Mouse (Mus musculus) stomach, postnatal 0 days (tissue): ENCODE data around the gene Zg16. TPM values are rescaled to one million over a fixed set of nuclear protein-coding genes. Genes with fewer than 3 reads are reported as not detected.
A peak's percentile ranks its signal among the peaks of the same experiment; 100 is the strongest.

Source experiments
- ATAC-seq: fragments of 200-750 bp; cut with Nextera tagmentation; 2 replicates; pipeline ENCODE4 v1.8.0; 2017; ENCODE audit not compliant: low FRiP score, low TSS enrichment
- DNase-seq: peaks from one replicate; pipeline ENCODE4 v3.0.0-alpha.2; 2016; ENCODE audit warnings: low spot score
- H3K27ac ChIP-seq: fragments of 300-500 bp; sonication (generic); replicated peaks from 2 replicates; pipeline ENCODE4 v1.5.1; 2014; ENCODE audit warnings: mild to moderate bottlenecking, control low read depth
- H3K27me3 ChIP-seq: fragments of 300-500 bp; sonication (generic); 2 replicates; pipeline ENCODE4 v1.6.1; 2014; ENCODE audit warnings: low read length; ENCODE audit not compliant: control insufficient read depth, insufficient read depth
- H3K36me3 ChIP-seq: fragments of 300-500 bp; sonication (generic); 2 replicates; pipeline ENCODE4 v1.6.1; 2014; ENCODE audit warnings: low read length, mixed read lengths; ENCODE audit not compliant: control insufficient read depth, insufficient read depth
- H3K4me1 ChIP-seq: fragments of 300-500 bp; sonication (generic); replicated peaks from 2 replicates; pipeline ENCODE4 v1.6.1; 2014; ENCODE audit warnings: antibody characterized with exemption; ENCODE audit not compliant: control insufficient read depth, insufficient read depth
- H3K4me2 ChIP-seq: fragments of 300-500 bp; sonication (generic); replicated peaks from 2 replicates; pipeline ENCODE4 v1.6.1; 2014; ENCODE audit warnings: low read depth, mild to moderate bottlenecking, control low read depth, moderate library complexity
- H3K4me3 ChIP-seq: fragments of 300-500 bp; sonication (generic); 2 replicates; pipeline ENCODE4 v1.5.1; 2014; ENCODE audit warnings: low read depth, low read length, control low read depth
- H3K9ac ChIP-seq: fragments of 300-500 bp; sonication (generic); 2 replicates; pipeline ENCODE4 v1.6.1; 2014; ENCODE audit warnings: mild to moderate bottlenecking, low read length, control low read depth, mixed read lengths
- H3K9me3 ChIP-seq: fragments of 300-500 bp; sonication (generic); 2 replicates; pipeline ENCODE4 v1.6.1; 2016; ENCODE audit warnings: low read length; ENCODE audit not compliant: control insufficient read depth
- CTCF ChIP-seq: IDR thresholded peaks from 2 replicates; pipeline ENCODE4 v1.5.1; 2016; ENCODE audit warnings: antibody characterized with exemption, low read depth, mild to moderate bottlenecking, moderate library complexity
- EP300 ChIP-seq: optimal IDR thresholded peaks from 2 replicates; pipeline ENCODE3; 2016; ENCODE audit warnings: antibody characterized with exemption
- WGBS: fragments of 180-500 bp; shearing (Covaris S2); extraction: QIAGEN DNeasy Blood & Tissue Kit; methylation state at CpG from one replicate; pipeline ENCODE4 v1.1.7; 2014; 5-methylcytosine and 5-hydroxymethylcytosine counted together
- polyA plus RNA-seq: library from polyadenylated mRNA; unstranded; fragments of >200 nt; fragmentation: Nextera tagmentation; extraction: Ambion mirVana; gene quantifications from 2 replicates; pipeline ENCODE4 v1.2.1, GENCODE M21; 2015

Gene Zg16
- polyA plus RNA-seq, 1 experiment from 2014 or later, result 1.8 TPM

GRCm38 (mm10) chr7:127101451-127102016, 14.4 kb upstream of the Zg16 start:
- Histone ChIP-seq H3K4me2 (no peak overlapping the region), H3K27me3 (no peaks in the 10 kb centered on the region), H3K4me3 (no peak overlapping the region), H3K4me1 (no peaks in the 10 kb centered on the region), H3K36me3 (no peaks in the 10 kb centered on the region), H3K9ac (no peak overlapping the region), H3K27ac (no peak overlapping the region), H3K9me3 (no peaks in the 10 kb centered on the region)
- 13% methylated on average over 2 of the region's 2 CpGs for WGBS
- ATAC-seq, result no peak
- TF ChIP-seq EP300, result no peak
- peak; percentile 41 for TF ChIP-seq CTCF
- no peak for DNase-seq

GRCm38 (mm10) chr7:127099528-127099927, 12.4 kb upstream of the Zg16 start:
- no peak for TF ChIP-seq CTCF
- no peak for TF ChIP-seq EP300
- H3K4me3 ChIP-seq, result no peak overlapping the region
- no peak for ATAC-seq
- H3K9ac ChIP-seq, result no peak overlapping the region
- DNase-seq, result no peak
- H3K4me2 ChIP-seq, result no peak overlapping the region
- H3K4me1 ChIP-seq, result no peaks in the 10 kb centered on the region
- no peak overlapping the region for H3K27ac ChIP-seq
- WGBS, result 81% methylated on average over 4 of the region's 4 CpGs
- no peaks in the 10 kb centered on the region for H3K27me3 ChIP-seq
- no peaks in the 10 kb centered on the region for H3K36me3 ChIP-seq
- H3K9me3 ChIP-seq, result no peaks in the 10 kb centered on the region

- Histone ChIP-seq H3K9ac (no peak overlapping the region), H3K27ac (no peak overlapping the region), H3K27me3 (no peaks in the 10 kb centered on the region), H3K4me3 (no peak overlapping the region), H3K36me3 (no peaks in the 10 kb centered on the region), H3K4me1 (no peaks in the 10 kb centered on the region), H3K9me3 (no peaks in the 10 kb centered on the region), H3K4me2 (no peak overlapping the region)
- DNase-seq (no peak), ATAC-seq (no peak)
- TF ChIP-seq EP300 (no peak), CTCF (no peak)
- 91% methylated on average over 4 of the region's 4 CpGs for WGBS
Measured at GRCm38 (mm10) chr7:127098950-127099349, 11.8 kb upstream of the Zg16 start.

- no peak overlapping the region for H3K27ac ChIP-seq
- H3K9ac ChIP-seq, result no peak overlapping the region
- ATAC-seq, result no peak
- 84% methylated on average over 5 of the region's 5 CpGs for WGBS
- H3K9me3 ChIP-seq, result no peaks in the 10 kb centered on the region
- no peak for DNase-seq
- no peaks in the 10 kb centered on the region for H3K4me1 ChIP-seq
- H3K4me2 ChIP-seq, result no peak overlapping the region
- H3K27me3 ChIP-seq, result no peaks in the 10 kb centered on the region
- no peak overlapping the region for H3K4me3 ChIP-seq
- H3K36me3 ChIP-seq, result no peaks in the 10 kb centered on the region
- no peak for TF ChIP-seq CTCF
- TF ChIP-seq EP300, result no peak
Measured at GRCm38 (mm10) chr7:127098521-127098920, 11.4 kb upstream of the Zg16 start.

- no peak for TF ChIP-seq CTCF
- TF ChIP-seq EP300, result no peak
- H3K4me3 ChIP-seq, result no peak overlapping the region
Measured at GRCm38 (mm10) chr7:127096456-127096855, 9.3 kb upstream of the Zg16 start.

GRCm38 (mm10) chr7:127093914-127094313, 6.8 kb upstream of the Zg16 start:
- no peak for DNase-seq
- TF ChIP-seq CTCF, result no peak
- TF ChIP-seq EP300, result no peak
- no peak overlapping the region for H3K4me2 ChIP-seq
- H3K36me3 ChIP-seq, result no peaks in the 10 kb centered on the region
- H3K27me3 ChIP-seq, result no peaks in the 10 kb centered on the region
- no peak for ATAC-seq
- no peak overlapping the region for H3K27ac ChIP-seq
- H3K4me3 ChIP-seq, result no peak overlapping the region
- H3K9ac ChIP-seq, result no peak overlapping the region
- H3K4me1 ChIP-seq, result no peaks in the 10 kb centered on the region
- no peaks in the 10 kb centered on the region for H3K9me3 ChIP-seq
- 43% methylated on average over 3 of the region's 3 CpGs for WGBS

More at GRCm38 (mm10) chr7:127096456-127096855, 9.3 kb upstream of the Zg16 start:
- WGBS, result 55% methylated on average over 7 of the region's 7 CpGs
- Histone ChIP-seq H3K36me3 (no peaks in the 10 kb centered on the region), H3K27me3 (no peaks in the 10 kb centered on the region), H3K9me3 (no peaks in the 10 kb centered on the region), H3K4me1 (no peaks in the 10 kb centered on the region), H3K27ac (no peak overlapping the region), H3K4me2 (no peak overlapping the region), H3K9ac (no peak overlapping the region)
- no peak for DNase-seq
- no peak for ATAC-seq
